Mouse (Mus musculus): ENCODE measurements around the gene Lexm.

- no peak for TF ChIP-seq CTCF (conservative IDR thresholded peaks at IDR 0.05 in 1 of 2, IDR thresholded peaks at IDR 0.05 in 1 of 2; ENCODE audit: low read depth in 2 of 2, low read length in 2 of 2)
- TF ChIP-seq EP300 (IDR thresholded peaks at IDR 0.05; ENCODE audit: low read length): no peak
- TF ChIP-seq MAX (IDR thresholded peaks at IDR 0.05; ENCODE audit: low read length): no peak
- no peak for TF ChIP-seq SIN3A (IDR thresholded peaks at IDR 0.05; ENCODE audit: low read length)
- TF ChIP-seq TCF12 (IDR thresholded peaks at IDR 0.05; ENCODE audit: low read depth, low read length): no peak
- TF ChIP-seq HCFC1 (IDR thresholded peaks at IDR 0.05; ENCODE audit: low read depth, low read length): no peak
- TF ChIP-seq ZMIZ1 (IDR thresholded peaks at IDR 0.05; ENCODE audit: low read depth, low read length): no peak
Observed at GRCm38 (mm10) chr4:106575022-106575421, 42.0 kb downstream of the Lexm start.
